Mouse (Mus musculus) heart, adult 2 months (tissue): ENCODE results near the gene Frmpd1. TPM values are rescaled to one million over a fixed set of nuclear protein-coding genes. Genes with fewer than 3 reads are reported as not detected.

Experiments
- DNase-seq, 2 experiments: peaks; one replicate each; pipeline ENCODE4 v3.0.0; 2021
- H3K27ac ChIP-seq: fragments of 200-600 bp; 2 replicates; pipeline ENCODE4 v1.8.1; 2022
- H3K27me3 ChIP-seq: fragments of 200-500 bp; 2 replicates; pipeline ENCODE4 v1.6.1; 2012; ENCODE audit warnings: mild to moderate bottlenecking, low read length, inconsistent platforms, mixed read lengths; ENCODE audit not compliant: control insufficient read depth, insufficient read depth
- H3K36me3 ChIP-seq: fragments of 200-500 bp; 2 replicates; pipeline ENCODE4 v1.6.1; 2012; ENCODE audit warnings: low read length, inconsistent platforms; ENCODE audit not compliant: control insufficient read depth, insufficient read depth
- H3K4me1 ChIP-seq: fragments of 200-500 bp; 2 replicates; pipeline ENCODE4 v1.6.1; 2011; ENCODE audit warnings: low read length; ENCODE audit not compliant: control insufficient read depth, insufficient read depth
- H3K4me3 ChIP-seq: fragments of 200-600 bp; 2 replicates; pipeline ENCODE4 v1.8.1; 2022
- H3K79me2 ChIP-seq: fragments of 200-500 bp; replicated peaks from 2 replicates; pipeline ENCODE4 v1.6.1; 2012; ENCODE audit warnings: mild to moderate bottlenecking, inconsistent platforms, low read length, moderate library complexity, mixed read lengths; ENCODE audit not compliant: control insufficient read depth, insufficient read depth
- H3K9ac ChIP-seq: fragments of 200-500 bp; 2 replicates; pipeline ENCODE4 v1.6.1; 2012; ENCODE audit warnings: low read depth, mild to moderate bottlenecking, control low read depth, inconsistent platforms, low read length, mixed read lengths
- CTCF ChIP-seq: fragments of 200-600 bp; IDR thresholded peaks from 2 replicates; pipeline ENCODE4 v1.8.1; 2022; ENCODE audit warnings: antibody characterized with exemption, mild to moderate bottlenecking, moderate library complexity
- EP300 ChIP-seq: fragments of 200-500 bp; IDR thresholded peaks from 2 replicates; pipeline ENCODE4 v1.6.1; 2011; ENCODE audit warnings: low read depth, low read length, control low read depth; ENCODE audit not compliant: insufficient read depth
- POLR2A ChIP-seq: fragments of 200-500 bp; IDR thresholded peaks from 2 replicates; pipeline ENCODE4 v1.6.1; 2011; ENCODE audit warnings: mild to moderate bottlenecking, low read depth, low read length, control low read depth; ENCODE audit not compliant: insufficient read depth
- WGBS: fragments of 180-500 bp; shearing (Covaris S2); methylation state at CpG from one replicate; pipeline ENCODE4 v1.1.7; 2018; 5-methylcytosine and 5-hydroxymethylcytosine counted together
- intact Hi-C: fragments of 180-260 bp; cut with DNase I; formaldehyde crosslinking; loops from one replicate; pipeline ENCODE4 v1.15.1; 2025
- polyA plus RNA-seq: library from polyadenylated mRNA; depleted of rRNA; stranded (reverse); fragments of >200 nt; gene quantifications from 2 replicates; pipeline ENCODE4 v1.2.3, GENCODE M21; 2012
- total RNA-seq, 2 experiments: library from RNA; stranded (reverse); gene quantifications; 2 replicates each; pipeline ENCODE4 v1.2.3; 2021

Gene Frmpd1
- total and polyA plus RNA-seq, 3 experiments, result 0.34 to 0.55 (median 0.47) TPM

GRCm38 (mm10) chr4:45158608-45159007 is 26.1 kb upstream of the Frmpd1 start:
- Histone ChIP-seq H3K79me2 (no peaks in the 10 kb centered on the region), H3K9ac (no peak overlapping the region), H3K27ac (no peak overlapping the region), H3K4me1 (no peaks in the 10 kb centered on the region), H3K36me3 (no peaks in the 10 kb centered on the region), H3K4me3 (no peak overlapping the region), H3K27me3 (no peaks in the 10 kb centered on the region)
- intact Hi-C loops, result no loop called here
- TF ChIP-seq POLR2A (no peak), CTCF (no peak), EP300 (no peak)
- DNase-seq, result no peak
- 73% methylated on average over 9 of the region's 9 CpGs for WGBS

DNA sequence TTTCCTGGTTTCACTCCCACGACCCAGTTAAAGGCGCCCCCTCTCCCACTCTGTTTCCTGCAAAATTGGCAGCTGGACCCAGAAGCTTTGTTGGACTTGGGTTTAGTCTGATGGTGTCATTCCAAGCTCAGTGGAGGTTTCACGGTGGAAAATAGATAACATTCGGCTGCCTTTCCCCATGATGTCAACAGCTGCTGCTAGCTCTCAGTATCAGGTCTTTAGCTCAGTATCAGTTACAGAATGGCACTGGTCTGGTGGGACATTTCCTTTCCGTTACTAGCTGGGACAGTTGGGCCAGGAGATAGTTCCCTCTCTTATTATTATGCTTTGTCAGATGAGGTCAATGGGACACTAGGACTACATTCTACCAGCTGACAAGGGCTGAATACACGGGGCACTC is 23.9 kb upstream of the Frmpd1 start:
- Histone ChIP-seq H3K4me3 (no peak overlapping the region), H3K27ac (no peak overlapping the region), H3K27me3 (no peaks in the 10 kb centered on the region), H3K4me1 (no peaks in the 10 kb centered on the region), H3K36me3 (no peaks in the 10 kb centered on the region), H3K79me2 (no peaks in the 10 kb centered on the region), H3K9ac (no peak overlapping the region)
- TF ChIP-seq EP300 (no peak), POLR2A (no peak), CTCF (no peak)
- DNase-seq, result no peak
- 16% methylated on average over 6 of the region's 6 CpGs for WGBS
- intact Hi-C loops, result no loop called here

DNA sequence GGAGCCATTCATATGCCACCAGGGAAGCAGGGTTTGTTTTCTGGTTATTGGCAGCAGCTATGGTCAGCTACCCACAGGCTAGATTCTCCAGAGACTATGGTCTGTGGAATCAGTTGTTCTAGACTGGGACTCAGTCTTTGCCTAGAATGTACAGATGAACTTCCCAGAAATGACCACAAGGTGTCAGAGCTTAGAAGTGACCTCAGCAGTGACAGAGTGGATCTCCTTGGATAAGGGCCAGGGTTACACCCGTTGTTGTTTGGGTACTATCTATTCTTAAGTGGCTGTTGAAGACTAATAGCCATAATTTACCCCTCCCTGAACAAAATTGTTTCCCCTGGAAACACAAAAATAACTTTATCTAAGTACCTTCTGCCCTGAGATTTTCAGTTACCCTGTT is 21.0 kb upstream of the Frmpd1 start:
- intact Hi-C loops, result no loop called here
- H3K9ac ChIP-seq, result no peak overlapping the region
- H3K4me3 ChIP-seq, result no peak overlapping the region
- DNase-seq, result no peak
- WGBS, result 0% methylated on average over 1 of the region's 1 CpGs
- H3K27me3 ChIP-seq, result no peaks in the 10 kb centered on the region
- TF ChIP-seq POLR2A (no peak), CTCF (peak; percentile 65), EP300 (no peak)
- no peaks in the 10 kb centered on the region for H3K79me2 ChIP-seq
- H3K4me1 ChIP-seq, result no peaks in the 10 kb centered on the region
- H3K36me3 ChIP-seq, result no peaks in the 10 kb centered on the region
- H3K27ac ChIP-seq, result no peak overlapping the region

GRCm38 (mm10) chr4:45165477-45165876 is 19.2 kb upstream of the Frmpd1 start:
- H3K4me3 ChIP-seq, result no peak overlapping the region
- H3K79me2 ChIP-seq, result no peaks in the 10 kb centered on the region
- H3K4me1 ChIP-seq, result no peaks in the 10 kb centered on the region
- no peak for DNase-seq
- no peaks in the 10 kb centered on the region for H3K27me3 ChIP-seq
- 68% methylated on average over 1 of the region's 1 CpGs for WGBS
- TF ChIP-seq POLR2A, result no peak
- no peak for TF ChIP-seq CTCF
- TF ChIP-seq EP300, result no peak
- H3K36me3 ChIP-seq, result no peaks in the 10 kb centered on the region
- intact Hi-C loops, result no loop called here
- no peak overlapping the region for H3K27ac ChIP-seq
- no peak overlapping the region for H3K9ac ChIP-seq

DNA sequence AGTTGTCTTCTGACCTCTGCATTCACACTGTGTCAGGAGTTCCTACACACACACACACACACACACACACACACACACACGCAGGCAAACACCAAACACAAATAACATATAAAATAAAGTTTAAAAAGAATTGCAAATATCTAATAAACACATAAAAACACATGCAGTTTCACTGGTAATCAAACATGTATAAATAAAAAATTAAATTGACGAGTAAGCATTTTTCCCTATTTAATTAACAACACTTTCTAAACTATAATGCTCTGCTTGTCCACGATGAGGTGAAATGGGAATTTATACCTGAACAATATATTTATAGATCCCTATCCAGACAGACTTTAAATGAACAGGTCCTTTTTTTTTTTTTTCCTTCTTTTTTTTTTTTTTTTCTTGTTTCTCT is 18.7 kb upstream of the Frmpd1 start:
- TF ChIP-seq EP300, result no peak
- no peak for TF ChIP-seq POLR2A
- TF ChIP-seq CTCF, result no peak
- no peak overlapping the region for H3K27ac ChIP-seq
- H3K79me2 ChIP-seq, result no peaks in the 10 kb centered on the region
- H3K4me1 ChIP-seq, result no peaks in the 10 kb centered on the region
- no peaks in the 10 kb centered on the region for H3K27me3 ChIP-seq
- H3K4me3 ChIP-seq, result no peak overlapping the region
- intact Hi-C loops, result no loop called here
- DNase-seq, result no peak
- no peak overlapping the region for H3K9ac ChIP-seq
- no peaks in the 10 kb centered on the region for H3K36me3 ChIP-seq
- WGBS, result 83% methylated on average over 3 of the region's 3 CpGs

GRCm38 (mm10) chr4:45171340-45171739 is 13.3 kb upstream of the Frmpd1 start:
- no peak for DNase-seq
- TF ChIP-seq CTCF (no peak), POLR2A (no peak), EP300 (no peak)
- Histone ChIP-seq H3K4me1 (no peaks in the 10 kb centered on the region), H3K36me3 (no peaks in the 10 kb centered on the region), H3K27ac (no peak overlapping the region), H3K9ac (no peak overlapping the region), H3K4me3 (no peak overlapping the region), H3K79me2 (no peaks in the 10 kb centered on the region), H3K27me3 (no peaks in the 10 kb centered on the region)
- intact Hi-C loops, result no loop called here
- WGBS, result 83% methylated on average over 9 of the region's 9 CpGs
